Mouse (Mus musculus): ENCODE results near the gene 9130230L23Rik.

GRCm38 (mm10) chr5:66013999-66014398, 9.9 kb upstream of the 9130230L23Rik start:
- TF ChIP-seq EP300 (IDR thresholded peaks at IDR 0.05) (no peak), CTCF (IDR thresholded peaks at IDR 0.05) (no peak)
